Mouse (Mus musculus): ENCODE measurements around the gene Gal3st1. TPM values are rescaled to one million over a fixed set of nuclear protein-coding genes. Genes with fewer than 3 reads are reported as not detected.

Gene Gal3st1
- polyA plus RNA-seq, 1 experiment from 2014 or later = 1.5 TPM

- Histone ChIP-seq H3K9ac (ENCODE audit: low read depth, low read length) (no peak overlapping the region), H3K4me2 (replicated peaks; ENCODE audit: low read depth, low read length) (no peak overlapping the region), H3K27ac (ENCODE audit: low read depth, low read length) (no peak overlapping the region), H3K4me1 (replicated peaks; ENCODE audit: control insufficient read depth, insufficient read depth, low read length) (no peaks in the 10 kb centered on the region), H3K27me3 (ENCODE audit: control insufficient read depth, insufficient read depth, low read length) (no peaks in the 10 kb centered on the region), H3K9me3 (ENCODE audit: control insufficient read depth, low read length) (no peaks in the 10 kb centered on the region), H3K36me3 (ENCODE audit: control insufficient read depth, insufficient read depth, low read length) (no peaks in the 10 kb centered on the region), H3K4me3 (ENCODE audit: low read depth, low read length) (no peak overlapping the region)
- WGBS = 78% methylated on average over 7 of the region's 7 CpGs
- ATAC-seq (ENCODE audit: low FRiP score) (no peak), DNase-seq (ENCODE audit: low spot score) (no peak)
Observed at GRCm38 (mm10) chr11:4033471-4033870, 50.0 kb downstream of the Gal3st1 start.

- 89% methylated on average over 4 of the region's 4 CpGs for WGBS
- H3K9me3 ChIP-seq (ENCODE audit: control insufficient read depth, low read length) = no peaks in the 10 kb centered on the region
- no peak for ATAC-seq (ENCODE audit: low FRiP score)
- H3K4me1 ChIP-seq (replicated peaks; ENCODE audit: control insufficient read depth, insufficient read depth, low read length) = no peaks in the 10 kb centered on the region
- no peak overlapping the region for H3K4me3 ChIP-seq (ENCODE audit: low read depth, low read length)
- no peak overlapping the region for H3K27ac ChIP-seq (ENCODE audit: low read depth, low read length)
- no peaks in the 10 kb centered on the region for H3K36me3 ChIP-seq (ENCODE audit: control insufficient read depth, insufficient read depth, low read length)
- H3K27me3 ChIP-seq (ENCODE audit: control insufficient read depth, insufficient read depth, low read length) = no peaks in the 10 kb centered on the region
- no peak for DNase-seq (ENCODE audit: low spot score)
- H3K4me2 ChIP-seq (replicated peaks; ENCODE audit: low read depth, low read length) = no peak overlapping the region
- no peak overlapping the region for H3K9ac ChIP-seq (ENCODE audit: low read depth, low read length)
Observed at GRCm38 (mm10) chr11:4034169-4034568, 50.7 kb downstream of the Gal3st1 start.

- H3K4me2 ChIP-seq (replicated peaks; ENCODE audit: low read depth, low read length) = no peak overlapping the region
- ATAC-seq (ENCODE audit: low FRiP score) = no peak
- WGBS = 67% methylated on average over 18 of the region's 18 CpGs
- no peaks in the 10 kb centered on the region for H3K36me3 ChIP-seq (ENCODE audit: control insufficient read depth, insufficient read depth, low read length)
- no peaks in the 10 kb centered on the region for H3K4me1 ChIP-seq (replicated peaks; ENCODE audit: control insufficient read depth, insufficient read depth, low read length)
- no peak overlapping the region for H3K4me3 ChIP-seq (ENCODE audit: low read depth, low read length)
- no peaks in the 10 kb centered on the region for H3K27me3 ChIP-seq (ENCODE audit: control insufficient read depth, insufficient read depth, low read length)
- H3K9ac ChIP-seq (ENCODE audit: low read depth, low read length) = no peak overlapping the region
- no peak for DNase-seq (ENCODE audit: low spot score)
- H3K27ac ChIP-seq (ENCODE audit: low read depth, low read length) = no peak overlapping the region
- no peaks in the 10 kb centered on the region for H3K9me3 ChIP-seq (ENCODE audit: control insufficient read depth, low read length)
Observed at GRCm38 (mm10) chr11:4035116-4035892, 51.9 kb downstream of the Gal3st1 start.

- Histone ChIP-seq H3K36me3 (ENCODE audit: control insufficient read depth, insufficient read depth, low read length) (no peaks in the 10 kb centered on the region), H3K4me2 (replicated peaks; ENCODE audit: low read depth, low read length) (no peak overlapping the region), H3K4me1 (replicated peaks; ENCODE audit: control insufficient read depth, insufficient read depth, low read length) (no peaks in the 10 kb centered on the region), H3K27ac (ENCODE audit: low read depth, low read length) (no peak overlapping the region), H3K4me3 (ENCODE audit: low read depth, low read length) (no peak overlapping the region), H3K27me3 (ENCODE audit: control insufficient read depth, insufficient read depth, low read length) (no peaks in the 10 kb centered on the region), H3K9ac (ENCODE audit: low read depth, low read length) (no peak overlapping the region), H3K9me3 (ENCODE audit: control insufficient read depth, low read length) (no peaks in the 10 kb centered on the region)
- no peak for DNase-seq (ENCODE audit: low spot score)
- 87% methylated on average over 6 of the region's 6 CpGs for WGBS
- no peak for ATAC-seq (ENCODE audit: low FRiP score)
Observed at GRCm38 (mm10) chr11:4035916-4036315, 52.5 kb downstream of the Gal3st1 start.

- no peak overlapping the region for H3K27ac ChIP-seq (ENCODE audit: low read depth, low read length)
- no peak for ATAC-seq (ENCODE audit: low FRiP score)
- no peaks in the 10 kb centered on the region for H3K27me3 ChIP-seq (ENCODE audit: control insufficient read depth, insufficient read depth, low read length)
- H3K36me3 ChIP-seq (ENCODE audit: control insufficient read depth, insufficient read depth, low read length) = no peaks in the 10 kb centered on the region
- 74% methylated on average over 9 of the region's 9 CpGs for WGBS
- DNase-seq (ENCODE audit: low spot score) = no peak
- no peak overlapping the region for H3K4me3 ChIP-seq (ENCODE audit: low read depth, low read length)
- H3K9ac ChIP-seq (ENCODE audit: low read depth, low read length) = no peak overlapping the region
- no peaks in the 10 kb centered on the region for H3K9me3 ChIP-seq (ENCODE audit: control insufficient read depth, low read length)
- H3K4me2 ChIP-seq (replicated peaks; ENCODE audit: low read depth, low read length) = no peak overlapping the region
- no peaks in the 10 kb centered on the region for H3K4me1 ChIP-seq (replicated peaks; ENCODE audit: control insufficient read depth, insufficient read depth, low read length)
Observed at GRCm38 (mm10) chr11:4036365-4037084, 53.1 kb downstream of the Gal3st1 start.

- 94% methylated on average over 4 of the region's 4 CpGs for WGBS
- ATAC-seq (ENCODE audit: low FRiP score) = no peak
- Histone ChIP-seq H3K27me3 (ENCODE audit: control insufficient read depth, insufficient read depth, low read length) (no peaks in the 10 kb centered on the region), H3K9me3 (ENCODE audit: control insufficient read depth, low read length) (no peaks in the 10 kb centered on the region), H3K27ac (ENCODE audit: low read depth, low read length) (no peak overlapping the region), H3K4me1 (replicated peaks; ENCODE audit: control insufficient read depth, insufficient read depth, low read length) (no peaks in the 10 kb centered on the region), H3K9ac (ENCODE audit: low read depth, low read length) (no peak overlapping the region), H3K4me2 (replicated peaks; ENCODE audit: low read depth, low read length) (no peak overlapping the region), H3K36me3 (ENCODE audit: control insufficient read depth, insufficient read depth, low read length) (no peaks in the 10 kb centered on the region), H3K4me3 (ENCODE audit: low read depth, low read length) (no peak overlapping the region)
- DNase-seq (ENCODE audit: low spot score) = no peak
Observed at GRCm38 (mm10) chr11:4039951-4040350, 56.5 kb downstream of the Gal3st1 start.

- no peaks in the 10 kb centered on the region for H3K36me3 ChIP-seq (ENCODE audit: control insufficient read depth, insufficient read depth, low read length)
- no peak overlapping the region for H3K9ac ChIP-seq (ENCODE audit: low read depth, low read length)
- no peaks in the 10 kb centered on the region for H3K9me3 ChIP-seq (ENCODE audit: control insufficient read depth, low read length)
- WGBS = 76% methylated on average over 6 of the region's 6 CpGs
- no peaks in the 10 kb centered on the region for H3K4me1 ChIP-seq (replicated peaks; ENCODE audit: control insufficient read depth, insufficient read depth, low read length)
- H3K27me3 ChIP-seq (ENCODE audit: control insufficient read depth, insufficient read depth, low read length) = no peaks in the 10 kb centered on the region
- H3K4me2 ChIP-seq (replicated peaks; ENCODE audit: low read depth, low read length) = no peak overlapping the region
- H3K27ac ChIP-seq (ENCODE audit: low read depth, low read length) = no peak overlapping the region
- ATAC-seq (ENCODE audit: low FRiP score) (no peak), DNase-seq (ENCODE audit: low spot score) (no peak)
- no peak overlapping the region for H3K4me3 ChIP-seq (ENCODE audit: low read depth, low read length)
Observed at GRCm38 (mm10) chr11:4041123-4041625, 57.7 kb downstream of the Gal3st1 start.

GRCm38 (mm10) chr11:4043081-4043480 lies 59.6 kb downstream of the Gal3st1 start:
- no peak overlapping the region for H3K9ac ChIP-seq (ENCODE audit: low read depth, low read length)
- no peaks in the 10 kb centered on the region for H3K9me3 ChIP-seq (ENCODE audit: control insufficient read depth, low read length)
- DNase-seq (ENCODE audit: low spot score) (no peak), ATAC-seq (ENCODE audit: low FRiP score) (no peak)
- 89% methylated on average over 7 of the region's 7 CpGs for WGBS
- no peak overlapping the region for H3K27ac ChIP-seq (ENCODE audit: low read depth, low read length)
- H3K27me3 ChIP-seq (ENCODE audit: control insufficient read depth, insufficient read depth, low read length) = no peaks in the 10 kb centered on the region
- no peak overlapping the region for H3K4me2 ChIP-seq (replicated peaks; ENCODE audit: low read depth, low read length)
- no peaks in the 10 kb centered on the region for H3K36me3 ChIP-seq (ENCODE audit: control insufficient read depth, insufficient read depth, low read length)
- H3K4me3 ChIP-seq (ENCODE audit: low read depth, low read length) = no peak overlapping the region
- no peaks in the 10 kb centered on the region for H3K4me1 ChIP-seq (replicated peaks; ENCODE audit: control insufficient read depth, insufficient read depth, low read length)

- no peaks in the 10 kb centered on the region for H3K4me1 ChIP-seq (replicated peaks; ENCODE audit: control insufficient read depth, insufficient read depth, low read length)
- H3K9ac ChIP-seq (ENCODE audit: low read depth, low read length) = no peak overlapping the region
- no peak overlapping the region for H3K4me3 ChIP-seq (ENCODE audit: low read depth, low read length)
- H3K36me3 ChIP-seq (ENCODE audit: control insufficient read depth, insufficient read depth, low read length) = no peaks in the 10 kb centered on the region
- WGBS = 73% methylated on average over 5 of the region's 5 CpGs
- H3K9me3 ChIP-seq (ENCODE audit: control insufficient read depth, low read length) = no peaks in the 10 kb centered on the region
- no peak overlapping the region for H3K4me2 ChIP-seq (replicated peaks; ENCODE audit: low read depth, low read length)
- no peaks in the 10 kb centered on the region for H3K27me3 ChIP-seq (ENCODE audit: control insufficient read depth, insufficient read depth, low read length)
- H3K27ac ChIP-seq (ENCODE audit: low read depth, low read length) = no peak overlapping the region
- DNase-seq (ENCODE audit: low spot score) (no peak), ATAC-seq (ENCODE audit: low FRiP score) (no peak)
Observed at GRCm38 (mm10) chr11:4046526-4046925, 63.1 kb downstream of the Gal3st1 start.

Measured in hindbrain, embryonic 11.5 days (tissue).